Mouse (Mus musculus) lung, embryonic 14.5 days (tissue): ENCODE results near the gene Ifi211. TPM values are rescaled to one million over a fixed set of nuclear protein-coding genes. Genes with fewer than 3 reads are reported as not detected.
"Not testable (repeated sequence)": the region's sequence is repeated elsewhere in the genome, so short reads cannot be mapped to it uniquely, and the experiment has no call there.

Source experiments
- ATAC-seq: fragments of 200-750 bp; cut with Nextera tagmentation; 2 replicates; pipeline ENCODE4 v1.8.0; 2017; ENCODE audit warnings: mild to moderate bottlenecking, moderate TSS enrichment, moderate library complexity; ENCODE audit not compliant: insufficient read depth
- DNase-seq: peaks from one replicate; pipeline ENCODE4 v3.0.0-alpha.2; 2015
- H3K27ac ChIP-seq: fragments of 300-500 bp; sonication (generic); 2 replicates; pipeline ENCODE4 v1.5.1; 2014; ENCODE audit warnings: low read depth, mild to moderate bottlenecking, moderate library complexity
- H3K27me3 ChIP-seq: fragments of 300-500 bp; sonication (generic); 2 replicates; pipeline ENCODE4 v1.6.1; 2014; ENCODE audit warnings: low read length, control low read depth; ENCODE audit not compliant: insufficient read depth
- H3K36me3 ChIP-seq: fragments of 300-500 bp; sonication (generic); 2 replicates; pipeline ENCODE4 v1.6.1; 2014; ENCODE audit warnings: control low read depth; ENCODE audit not compliant: insufficient read depth
- H3K4me1 ChIP-seq: fragments of 300-500 bp; sonication (generic); 2 replicates; pipeline ENCODE4 v1.6.1; 2014; ENCODE audit warnings: antibody characterized with exemption, control low read depth; ENCODE audit not compliant: insufficient read depth
- H3K4me2 ChIP-seq: fragments of 300-500 bp; sonication (generic); 2 replicates; pipeline ENCODE4 v1.6.1; 2014; ENCODE audit warnings: mild to moderate bottlenecking
- H3K4me3 ChIP-seq: fragments of 300-500 bp; sonication (generic); 2 replicates; pipeline ENCODE4 v1.5.1; 2014; ENCODE audit warnings: low read depth, low read length
- H3K9ac ChIP-seq: fragments of 300-500 bp; sonication (generic); 2 replicates; pipeline ENCODE4 v1.6.1; 2014
- H3K9me3 ChIP-seq: fragments of 300-500 bp; sonication (generic); 2 replicates; pipeline ENCODE4 v1.6.1; 2016; ENCODE audit warnings: low read depth, low read length, control low read depth
- CTCF ChIP-seq: IDR thresholded peaks from 2 replicates; pipeline ENCODE4 v1.5.1; 2016; ENCODE audit warnings: antibody characterized with exemption, low read depth
- WGBS: fragments of 180-500 bp; shearing (Covaris S2); extraction: QIAGEN DNeasy Blood & Tissue Kit; methylation state at CpG from one replicate; pipeline ENCODE4 v1.1.7; 2014; 5-methylcytosine and 5-hydroxymethylcytosine counted together
- polyA plus RNA-seq: library from polyadenylated mRNA; unstranded; fragments of >200 nt; fragmentation: Nextera tagmentation; extraction: Ambion mirVana; gene quantifications from 2 replicates; pipeline ENCODE4 v1.2.1, GENCODE M21; 2014

The Ifi211 gene
- polyA plus RNA-seq: 0.32 and 0.49 TPM in 2 replicates

DNA sequence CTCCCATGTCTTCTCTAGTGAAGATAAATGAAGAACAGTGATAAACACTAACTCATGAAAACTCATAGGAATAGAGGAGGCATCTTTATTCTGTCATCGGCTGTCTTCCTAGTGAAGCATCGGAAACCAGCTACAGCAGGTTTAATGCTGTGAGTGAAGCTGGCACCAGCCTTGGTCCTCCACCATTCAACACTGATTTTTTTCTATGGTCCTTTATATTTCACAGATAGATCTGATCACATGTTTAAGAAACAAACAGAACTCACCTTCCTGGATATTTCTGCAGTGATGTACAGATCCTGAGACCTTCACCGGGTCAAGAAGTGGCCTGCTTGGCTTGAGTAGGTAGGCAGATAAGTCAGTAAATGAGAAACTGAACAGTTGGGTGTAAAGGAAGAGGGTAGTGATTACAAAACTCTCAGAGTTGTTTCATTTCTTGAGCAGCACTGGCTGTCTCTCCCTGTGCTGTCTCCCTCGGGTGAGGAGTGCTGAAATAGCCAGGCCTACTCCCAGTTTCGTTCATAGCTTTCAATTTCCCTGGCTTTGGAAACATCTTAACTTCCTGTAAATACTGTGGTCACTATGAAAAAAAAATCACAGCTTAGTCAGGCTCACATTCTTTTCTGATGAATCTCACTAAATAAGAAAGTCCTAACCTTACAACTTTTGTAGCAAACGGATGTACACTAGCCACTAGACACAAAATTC, at the start of gene Ifi211:
Gene Ifi211 (minus strand): TSS at position 499 of the 708 bp plus-strand sequence.
- not testable (repeated sequence) for H3K9me3 ChIP-seq, H3K4me1 ChIP-seq, ATAC-seq, H3K4me3 ChIP-seq, H3K27ac ChIP-seq, H3K9ac ChIP-seq, H3K4me2 ChIP-seq, H3K36me3 ChIP-seq, H3K27me3 ChIP-seq
- 70% methylated on average over 6 of the region's 6 CpGs for WGBS
- peak; percentile 4 for DNase-seq

DNA sequence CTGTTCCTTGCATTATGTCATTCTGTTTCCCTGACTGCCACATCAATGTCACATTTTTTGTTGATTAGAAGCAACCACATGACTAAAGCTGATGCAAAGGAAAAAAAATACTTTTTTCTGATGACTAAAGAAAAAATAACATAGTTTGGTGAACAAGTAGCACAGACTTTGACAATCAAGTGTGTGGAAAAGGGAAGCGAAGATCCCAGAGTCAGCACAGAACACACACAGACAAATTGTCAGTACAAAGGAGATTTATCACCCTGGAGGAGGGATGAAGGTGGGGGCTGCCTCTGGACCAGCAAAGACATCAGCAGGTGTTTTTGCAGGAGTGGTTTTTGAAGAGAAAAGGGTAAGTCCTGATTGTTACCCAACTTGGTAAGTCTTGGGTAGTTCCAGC, 48.6 kb upstream of the Ifi211 start:
- H3K4me1 ChIP-seq, DNase-seq, ATAC-seq, H3K9me3 ChIP-seq, H3K27ac ChIP-seq, H3K4me2 ChIP-seq, H3K9ac ChIP-seq, H3K4me3 ChIP-seq, H3K36me3 ChIP-seq, H3K27me3 ChIP-seq: not testable (repeated sequence)
- 65% methylated on average over 1 of the region's 1 CpGs for WGBS

DNA sequence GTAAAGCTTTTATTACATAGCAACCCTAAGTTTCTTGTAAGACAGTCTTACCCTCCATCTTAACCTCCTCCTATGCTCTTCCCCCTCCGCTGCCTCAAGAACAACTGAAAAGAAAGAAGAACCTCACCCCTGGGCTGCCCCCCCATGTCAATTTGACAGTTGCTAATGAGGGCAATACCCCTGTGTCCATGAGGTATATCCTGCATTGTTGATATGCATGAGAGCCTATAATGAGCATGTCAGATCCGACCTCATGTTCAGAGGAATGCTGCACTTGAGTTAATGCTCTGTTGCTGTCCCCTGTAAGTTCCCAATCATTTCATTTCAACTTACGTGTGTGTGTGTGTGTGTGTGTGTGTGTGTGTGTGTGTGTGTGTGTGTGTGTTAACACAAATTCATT, 47.2 kb upstream of the Ifi211 start:
- not testable (repeated sequence) for H3K4me3 ChIP-seq, ATAC-seq, H3K9ac ChIP-seq, H3K4me1 ChIP-seq, DNase-seq, H3K27me3 ChIP-seq, H3K27ac ChIP-seq, H3K4me2 ChIP-seq, H3K9me3 ChIP-seq, H3K36me3 ChIP-seq
- 52% methylated on average over 3 of the region's 3 CpGs for WGBS

DNA sequence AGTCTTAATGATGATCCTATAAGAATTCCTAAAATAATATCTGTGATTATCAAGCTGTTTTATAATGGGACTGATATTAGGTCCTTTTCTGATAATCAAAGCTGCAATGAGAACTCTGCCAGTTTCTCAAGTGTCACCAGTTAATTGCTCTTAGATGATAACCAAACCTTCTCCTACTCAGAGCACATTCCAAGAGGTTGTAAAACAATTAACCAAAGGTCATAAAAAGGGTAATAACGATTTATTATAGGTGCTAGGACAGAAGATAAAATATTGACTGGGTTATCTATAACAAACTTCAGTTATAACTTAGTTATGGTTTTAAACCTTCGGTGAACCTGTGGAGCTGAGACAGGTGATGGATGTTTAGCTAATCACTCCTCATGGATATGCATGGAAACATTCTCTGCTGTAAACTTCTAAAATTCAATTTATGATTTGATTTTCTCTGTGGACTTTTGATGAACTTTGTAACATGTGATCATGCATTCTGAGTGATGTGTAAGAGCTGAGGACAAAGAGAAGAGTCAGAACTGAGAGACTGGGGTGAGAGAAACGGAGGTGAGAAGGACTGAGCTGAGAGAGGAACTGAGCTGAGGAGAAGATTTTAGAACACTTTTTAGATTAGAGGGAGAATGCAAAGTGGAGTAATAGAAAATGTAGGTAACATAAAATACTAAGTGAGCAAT, 43.1 kb upstream of the Ifi211 start:
- H3K4me2 ChIP-seq, DNase-seq, H3K27ac ChIP-seq, H3K9me3 ChIP-seq, H3K4me3 ChIP-seq, H3K36me3 ChIP-seq, H3K4me1 ChIP-seq, H3K27me3 ChIP-seq, H3K9ac ChIP-seq, ATAC-seq: not testable (repeated sequence)
- 38% methylated on average over 3 of the region's 3 CpGs for WGBS

DNA sequence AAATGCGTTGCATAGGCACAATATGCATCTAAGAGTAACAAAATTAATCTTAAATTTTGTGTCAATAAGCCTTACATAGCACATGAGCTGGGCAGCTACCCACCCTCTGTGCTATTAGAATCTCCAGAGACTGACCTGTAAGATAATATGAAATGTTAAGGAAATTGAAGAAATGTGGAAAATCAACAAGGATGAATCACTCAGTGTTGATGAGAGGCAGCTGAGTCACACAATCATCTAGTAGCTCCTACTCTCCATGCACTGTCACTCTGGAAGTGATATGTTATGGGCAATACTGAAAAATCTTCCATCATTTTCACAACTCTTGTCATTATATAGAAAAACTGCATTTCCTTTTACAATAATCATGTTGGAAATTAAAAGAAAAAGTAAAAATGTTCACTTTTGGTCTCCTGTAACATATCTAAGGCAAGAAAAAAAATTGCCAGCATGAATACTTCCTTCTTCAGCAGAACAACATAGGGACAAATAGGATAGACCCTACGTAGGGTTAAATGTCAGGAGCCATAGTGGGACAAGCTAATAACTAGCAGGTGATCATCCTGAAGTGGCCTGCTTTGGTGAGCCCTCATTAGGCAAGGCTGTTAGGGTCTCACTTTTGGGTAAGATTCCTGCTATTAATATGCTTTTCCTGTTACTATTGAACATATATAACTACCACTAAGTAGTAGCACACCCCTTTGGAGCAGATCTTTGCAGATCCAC, 42.4 kb upstream of the Ifi211 start:
- DNase-seq (no peak), ATAC-seq (no peak)
- no peak overlapping the region for H3K9ac ChIP-seq
- WGBS: 79% methylated on average over 2 of the region's 2 CpGs
- H3K36me3 ChIP-seq: no peaks in the 10 kb centered on the region
- no peaks in the 10 kb centered on the region for H3K9me3 ChIP-seq
- H3K4me3 ChIP-seq: no peak overlapping the region
- no peak for TF ChIP-seq CTCF
- no peaks in the 10 kb centered on the region for H3K27me3 ChIP-seq
- H3K4me1 ChIP-seq: no peaks in the 10 kb centered on the region
- H3K27ac ChIP-seq: no peak overlapping the region
- no peak overlapping the region for H3K4me2 ChIP-seq

DNA sequence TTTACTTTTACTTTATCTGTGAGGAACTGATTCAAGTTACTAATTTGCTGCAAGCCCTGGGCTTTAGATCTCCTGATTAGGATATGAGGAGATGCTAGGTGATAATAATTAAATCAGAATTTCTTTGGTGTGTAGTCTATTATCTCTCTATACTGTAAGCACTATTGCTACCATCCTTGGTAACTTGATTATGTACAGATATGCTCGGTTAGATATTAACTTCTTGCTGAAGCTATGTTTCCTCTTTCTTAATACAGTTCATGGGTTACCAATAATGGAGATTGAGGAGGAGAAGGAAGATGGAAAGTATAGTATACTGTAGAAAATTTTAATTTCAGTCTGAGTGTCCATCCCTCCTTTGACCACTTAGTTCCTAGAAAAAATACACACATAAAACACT, 40.7 kb upstream of the Ifi211 start:
- DNase-seq (no peak), ATAC-seq (no peak)
- WGBS: 69% methylated on average over 1 of the region's 1 CpGs
- H3K27ac ChIP-seq: no peak overlapping the region
- no peaks in the 10 kb centered on the region for H3K9me3 ChIP-seq
- no peak for TF ChIP-seq CTCF
- H3K4me2 ChIP-seq: no peak overlapping the region
- no peaks in the 10 kb centered on the region for H3K36me3 ChIP-seq
- H3K9ac ChIP-seq: no peak overlapping the region
- H3K4me3 ChIP-seq: no peak overlapping the region
- H3K4me1 ChIP-seq: no peaks in the 10 kb centered on the region
- H3K27me3 ChIP-seq: no peaks in the 10 kb centered on the region

DNA sequence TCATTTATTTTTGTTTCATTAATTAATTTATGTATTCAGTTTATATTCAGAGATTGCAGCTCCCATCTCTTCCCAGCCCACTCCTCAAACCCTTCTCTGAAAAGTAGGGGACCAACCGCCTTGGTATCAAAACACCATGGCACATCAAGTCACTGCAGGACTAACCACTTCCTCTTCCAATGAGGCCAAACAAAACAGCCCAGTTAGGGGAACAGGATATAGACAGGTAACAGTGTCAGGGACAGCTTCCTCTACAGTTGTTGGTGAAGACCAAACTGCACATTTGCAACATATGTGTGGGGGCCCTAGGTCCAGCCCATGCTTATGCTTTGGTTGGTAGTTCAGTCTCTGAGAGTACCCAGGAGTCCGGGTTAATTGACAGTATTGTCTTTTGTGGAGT, 36.2 kb upstream of the Ifi211 start:
- H3K4me1 ChIP-seq, H3K27me3 ChIP-seq, DNase-seq, ATAC-seq, H3K9me3 ChIP-seq, H3K27ac ChIP-seq, H3K36me3 ChIP-seq, H3K4me2 ChIP-seq, H3K9ac ChIP-seq, H3K4me3 ChIP-seq: not testable (repeated sequence)
- 72% methylated on average over 2 of the region's 2 CpGs for WGBS

DNA sequence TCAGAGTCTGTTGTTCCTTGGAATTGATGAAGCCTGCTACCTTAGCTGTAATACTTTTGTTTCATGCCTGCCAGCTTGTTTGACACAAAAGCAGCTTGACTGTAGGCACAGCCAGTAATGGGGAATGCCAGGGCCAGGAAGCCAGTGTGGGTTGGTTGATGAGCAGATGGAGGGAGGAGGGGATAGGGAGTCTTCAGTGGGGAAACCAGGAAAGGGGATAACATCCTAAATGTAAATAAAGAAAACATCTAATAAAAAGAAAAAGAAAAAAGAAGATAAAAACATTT, 29.9 kb upstream of the Ifi211 start:
- not testable (repeated sequence) for H3K27ac ChIP-seq, H3K9ac ChIP-seq, H3K4me3 ChIP-seq, H3K36me3 ChIP-seq, H3K4me2 ChIP-seq, H3K4me1 ChIP-seq, DNase-seq, H3K9me3 ChIP-seq, ATAC-seq, H3K27me3 ChIP-seq

DNA sequence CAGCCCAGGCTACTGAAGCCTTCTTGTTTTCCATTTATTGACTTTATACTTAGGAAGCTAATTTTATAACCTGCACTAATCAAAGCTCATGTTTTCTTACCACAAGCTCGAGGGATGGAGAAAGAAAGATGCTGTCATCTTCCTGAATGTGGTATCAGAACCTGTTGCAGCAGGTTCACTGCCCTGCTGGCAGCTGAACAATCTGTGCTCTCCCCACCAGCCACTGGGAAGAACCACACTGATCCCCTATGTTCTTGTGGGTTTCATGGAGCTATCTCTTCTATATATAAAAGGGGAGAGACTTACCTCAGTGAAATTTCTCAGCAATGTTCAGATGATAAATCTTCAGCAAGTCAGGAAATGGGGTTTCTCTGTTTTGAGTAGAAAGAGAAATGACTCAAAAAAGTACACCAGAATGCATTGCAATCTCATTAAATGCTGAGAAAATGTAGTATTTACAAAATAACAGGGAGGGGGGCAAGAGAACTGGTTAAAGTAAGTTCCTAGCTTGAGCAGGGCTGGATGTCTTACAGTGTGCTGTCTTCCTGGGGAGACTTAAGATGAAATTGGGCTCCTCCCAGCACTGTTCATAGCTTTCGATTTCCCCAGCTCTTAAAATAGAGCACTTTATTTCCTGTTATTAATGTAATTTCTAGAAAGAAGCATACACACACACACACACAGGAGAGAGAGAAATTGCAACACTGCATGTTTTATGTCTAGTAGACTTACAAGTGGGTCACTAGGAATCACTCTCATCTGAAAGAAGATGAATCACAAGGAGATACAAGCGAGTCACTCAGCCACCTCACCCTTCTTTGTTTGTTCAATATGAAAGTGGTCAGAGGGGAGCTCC, 29.3 kb upstream of the Ifi211 start, which contains the start of the genes Mndal and Ifi203:
Gene Mndal (minus strand): TSS at position 568 of the 856 bp plus-strand sequence.
Gene Ifi203 (minus strand): TSS at position 749 of the 856 bp plus-strand sequence.
- not testable (repeated sequence) for H3K4me3 ChIP-seq, ATAC-seq, H3K4me2 ChIP-seq, H3K9me3 ChIP-seq, H3K4me1 ChIP-seq, H3K27ac ChIP-seq, H3K9ac ChIP-seq, DNase-seq, H3K36me3 ChIP-seq, H3K27me3 ChIP-seq
- WGBS: 49% methylated on average over 3 of the region's 3 CpGs

DNA sequence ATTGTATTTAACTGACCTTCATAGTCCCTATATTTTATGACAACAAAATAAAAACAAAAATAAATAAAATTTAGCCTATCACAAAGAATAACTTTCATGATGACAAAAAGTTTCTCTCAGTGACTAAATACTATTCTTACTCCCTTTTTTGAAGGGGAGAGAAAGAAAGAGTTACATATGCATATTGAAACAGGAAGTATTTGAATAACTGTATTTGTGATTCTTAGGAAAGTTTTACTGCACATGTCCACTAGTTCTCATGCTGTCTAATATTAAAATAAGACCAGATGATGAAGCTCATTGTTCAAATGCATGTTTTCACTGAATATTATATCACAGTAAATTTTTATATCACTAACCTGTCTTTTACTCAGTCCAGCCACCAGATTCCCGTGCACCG, 28.7 kb upstream of the Ifi211 start:
- H3K27ac ChIP-seq, DNase-seq, H3K4me3 ChIP-seq, ATAC-seq, H3K27me3 ChIP-seq, H3K4me2 ChIP-seq, H3K9ac ChIP-seq, H3K9me3 ChIP-seq, H3K4me1 ChIP-seq, H3K36me3 ChIP-seq: not testable (repeated sequence)
- WGBS: 78% methylated on average over 2 of the region's 2 CpGs
